In genomic region chr8:95781775-95782174, GRCm38 (mm10) we compare ENCODE assay signal across 14 mouse cellular contexts.
"Had no signal": no experiment of that assay in that cellular context is flagged by ENCODE, and none has a peak within 500 bp of the region (broad histone marks: within the 10 kb centered on the region; RNA-seq: fewer than 3 reads in every experiment).

No protein-coding gene starts in this region.

- H3K4me3 ChIP-seq: liver, embryonic 15.5 days; lung, embryonic 15.5 days; midbrain, embryonic 10.5 days; midbrain, embryonic 12.5 days; neural tube, embryonic 12.5 days had no signal

- H3K27me3 ChIP-seq: liver, embryonic 15.5 days; lung, embryonic 15.5 days; midbrain, embryonic 12.5 days; neural tube, embryonic 12.5 days had no signal

- H3K27ac ChIP-seq: liver, embryonic 15.5 days; lung, embryonic 15.5 days; macrophage; midbrain, embryonic 10.5 days; midbrain, embryonic 12.5 days; neural tube, embryonic 12.5 days had no signal

- H3K4me1 ChIP-seq: liver, embryonic 15.5 days; lung, embryonic 15.5 days; midbrain, embryonic 10.5 days; midbrain, embryonic 12.5 days; neural tube, embryonic 12.5 days had no signal

- H3K9me3 ChIP-seq: liver, embryonic 15.5 days; lung, embryonic 15.5 days; midbrain, embryonic 12.5 days had no signal

- H3K9ac ChIP-seq: liver, embryonic 15.5 days; liver, postnatal 0 days; lung, embryonic 15.5 days; midbrain, embryonic 12.5 days; neural tube, embryonic 12.5 days had no signal

- DNase-seq: liver, postnatal 0 days; lung, adult 2 months; lung, postnatal 14 days; midbrain, embryonic 14.5 days; right cerebral cortex, postnatal 14 days; thymus, adult 18-20 months; thymus, postnatal 25 days; thymus, postnatal 4 days had no signal

- H3K4me2 ChIP-seq: liver, embryonic 15.5 days; lung, embryonic 15.5 days; midbrain, embryonic 12.5 days; neural tube, embryonic 12.5 days had no signal
